Mouse (Mus musculus) thymus, adult 2 months (tissue): ENCODE results near the gene Ube2cbp. TPM values are rescaled to one million over a fixed set of nuclear protein-coding genes. Genes with fewer than 3 reads are reported as not detected.

Experiments
- DNase-seq: peaks from one replicate; pipeline ENCODE4 v3.0.0; 2021
- H3K27ac ChIP-seq: fragments of 200-500 bp; 2 replicates; pipeline ENCODE4 v1.5.1; 2012; ENCODE audit warnings: low read length, control low read depth; ENCODE audit not compliant: control insufficient read depth, insufficient read depth
- H3K27me3 ChIP-seq: fragments of 200-500 bp; 2 replicates; pipeline ENCODE4 v1.6.1; 2012; ENCODE audit warnings: mild to moderate bottlenecking, low read length, moderate library complexity, mixed read lengths; ENCODE audit not compliant: control insufficient read depth, insufficient read depth
- H3K36me3 ChIP-seq: fragments of 200-500 bp; 2 replicates; pipeline ENCODE4 v1.6.1; 2012; ENCODE audit warnings: mild to moderate bottlenecking, low read length, moderate library complexity; ENCODE audit not compliant: control insufficient read depth, insufficient read depth
- H3K4me1 ChIP-seq: fragments of 200-500 bp; replicated peaks from 2 replicates; pipeline ENCODE4 v1.6.1; 2012; ENCODE audit warnings: low read length; ENCODE audit not compliant: control insufficient read depth, insufficient read depth
- H3K4me3 ChIP-seq: fragments of 200-500 bp; 2 replicates; pipeline ENCODE4 v1.5.1; 2012; ENCODE audit warnings: mild to moderate bottlenecking, low read length, control low read depth, moderate library complexity; ENCODE audit not compliant: control insufficient read depth, insufficient read depth
- CTCF ChIP-seq: fragments of 200-500 bp; IDR thresholded peaks from 2 replicates; pipeline ENCODE4 v1.5.1; 2012; ENCODE audit warnings: mild to moderate bottlenecking, control low read depth, low read length, moderate library complexity, borderline replicate concordance; ENCODE audit not compliant: control insufficient read depth, poor library complexity, insufficient read depth; ENCODE audit errors: extremely low read depth
- POLR2A ChIP-seq: fragments of 200-500 bp; IDR thresholded peaks from 2 replicates; pipeline ENCODE4 v1.6.1; 2012; ENCODE audit warnings: mild to moderate bottlenecking, low read length, control low read depth, moderate library complexity; ENCODE audit not compliant: control insufficient read depth, poor library complexity, insufficient read depth; ENCODE audit errors: extremely low read depth
- WGBS: fragments of 180-500 bp; shearing (Covaris S2); methylation state at CpG from one replicate; pipeline ENCODE4 v1.1.7; 2018; 5-methylcytosine and 5-hydroxymethylcytosine counted together
- polyA plus RNA-seq: library from polyadenylated mRNA; depleted of rRNA; stranded (reverse); fragments of >200 nt; gene quantifications from 2 replicates; pipeline ENCODE4 v1.2.3, GENCODE M21; 2012

Ube2cbp gene
- polyA plus RNA-seq, 1 experiment, result 2.2 TPM

DNA sequence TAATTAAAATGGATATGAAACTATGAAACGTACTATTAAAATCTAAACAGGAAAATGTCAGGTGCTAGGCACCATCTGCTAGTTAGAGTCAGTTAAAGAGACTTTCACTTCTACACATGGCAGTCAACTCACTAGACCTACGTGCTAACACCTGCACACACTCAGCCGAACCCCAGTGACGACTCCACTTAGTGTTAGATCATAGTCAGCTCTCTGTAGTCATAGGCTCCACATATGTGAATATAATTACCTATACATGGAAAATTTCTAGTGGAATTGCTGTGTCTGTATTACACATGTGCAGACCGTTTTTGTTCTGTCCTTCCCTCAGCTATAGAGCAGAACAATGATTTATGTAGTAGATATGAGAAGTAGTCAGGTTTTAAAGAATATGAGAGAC is 130.4 kb downstream of the Ube2cbp start:
- 92% methylated on average over 5 of the region's 5 CpGs for WGBS
- Histone ChIP-seq H3K27ac (no peak overlapping the region), H3K4me1 (no peaks in the 10 kb centered on the region), H3K4me3 (no peak overlapping the region), H3K36me3 (no peaks in the 10 kb centered on the region), H3K27me3 (no peaks in the 10 kb centered on the region)
- DNase-seq, result no peak
- TF ChIP-seq CTCF (no peak), POLR2A (no peak)

DNA sequence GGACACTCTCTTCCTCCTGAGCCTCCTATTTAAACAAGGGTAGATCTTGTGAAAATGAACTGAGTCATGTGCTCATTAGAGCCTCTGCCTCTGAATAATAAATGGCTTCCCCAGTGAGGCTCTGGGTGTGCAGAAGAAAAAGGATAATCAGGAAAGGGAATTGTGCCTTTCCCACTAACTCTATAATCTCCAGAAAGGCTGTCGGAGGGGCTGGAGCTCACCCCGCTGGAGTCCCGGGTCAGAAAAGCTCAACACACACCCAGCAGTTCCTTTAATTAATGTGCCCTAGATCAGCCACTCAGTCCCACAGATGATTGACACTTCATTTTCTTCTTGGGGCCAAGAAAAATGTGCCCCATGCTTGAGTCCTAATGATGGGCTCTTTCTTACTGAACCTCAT is 134.2 kb downstream of the Ube2cbp start:
- Histone ChIP-seq H3K27ac (no peak overlapping the region), H3K4me3 (no peak overlapping the region), H3K27me3 (no peaks in the 10 kb centered on the region), H3K4me1 (no peaks in the 10 kb centered on the region), H3K36me3 (no peaks in the 10 kb centered on the region)
- no peak for DNase-seq
- 98% methylated on average over 3 of the region's 3 CpGs for WGBS
- no peak for TF ChIP-seq POLR2A
- TF ChIP-seq CTCF, result no peak

- no peak overlapping the region for H3K4me3 ChIP-seq
- TF ChIP-seq POLR2A (no peak), CTCF (no peak)
- no peaks in the 10 kb centered on the region for H3K27me3 ChIP-seq
- no peaks in the 10 kb centered on the region for H3K4me1 ChIP-seq
- H3K36me3 ChIP-seq, result no peaks in the 10 kb centered on the region
- WGBS, result 96% methylated on average over 4 of the region's 4 CpGs
- H3K27ac ChIP-seq, result no peak overlapping the region
- DNase-seq, result no peak
Measured at GRCm38 (mm10) chr9:86328270-86328669, 136.5 kb downstream of the Ube2cbp start.

- Histone ChIP-seq H3K27ac (no peak overlapping the region), H3K27me3 (no peaks in the 10 kb centered on the region), H3K36me3 (no peaks in the 10 kb centered on the region), H3K4me1 (no peaks in the 10 kb centered on the region), H3K4me3 (no peak overlapping the region)
- no peak for DNase-seq
- no peak for TF ChIP-seq POLR2A
- TF ChIP-seq CTCF, result no peak
- WGBS, result 74% methylated on average over 3 of the region's 3 CpGs
Measured at GRCm38 (mm10) chr9:86327341-86327740, 137.4 kb downstream of the Ube2cbp start.

DNA sequence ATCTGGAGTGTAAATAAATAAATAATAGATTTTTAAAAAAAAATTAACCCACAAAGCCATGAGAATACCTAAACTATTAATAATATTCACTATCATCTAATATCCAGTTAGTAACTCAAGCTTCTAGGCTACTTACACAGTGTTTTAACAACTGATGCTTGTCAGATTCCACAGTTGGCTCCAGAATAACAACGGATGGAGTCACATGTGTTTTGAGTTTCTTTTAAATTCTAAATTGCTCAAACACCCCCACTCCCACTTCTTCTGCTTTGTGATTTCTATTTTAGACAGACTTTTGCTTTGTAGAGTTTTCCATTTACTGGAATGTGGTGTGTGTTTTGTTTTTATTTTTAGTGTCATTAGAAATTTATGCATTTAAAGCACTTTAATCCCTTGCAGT is 140.0 kb downstream of the Ube2cbp start:
- Histone ChIP-seq H3K4me1 (no peaks in the 10 kb centered on the region), H3K27ac (no peak overlapping the region), H3K4me3 (no peak overlapping the region), H3K36me3 (no peaks in the 10 kb centered on the region), H3K27me3 (no peaks in the 10 kb centered on the region)
- no peak for TF ChIP-seq CTCF
- TF ChIP-seq POLR2A, result no peak
- DNase-seq, result no peak
- 98% methylated on average over 1 of the region's 1 CpGs for WGBS

GRCm38 (mm10) chr9:86319516-86320140 is 145.1 kb downstream of the Ube2cbp start:
- 97% methylated on average over 6 of the region's 6 CpGs for WGBS
- no peak for TF ChIP-seq CTCF
- no peaks in the 10 kb centered on the region for H3K4me1 ChIP-seq
- DNase-seq, result no peak
- H3K27me3 ChIP-seq, result no peaks in the 10 kb centered on the region
- no peak overlapping the region for H3K27ac ChIP-seq
- no peak overlapping the region for H3K4me3 ChIP-seq
- no peaks in the 10 kb centered on the region for H3K36me3 ChIP-seq

GRCm38 (mm10) chr9:86315700-86316099 is 149.1 kb downstream of the Ube2cbp start:
- DNase-seq, result no peak
- no peaks in the 10 kb centered on the region for H3K4me1 ChIP-seq
- no peaks in the 10 kb centered on the region for H3K36me3 ChIP-seq
- 95% methylated on average over 2 of the region's 2 CpGs for WGBS
- no peaks in the 10 kb centered on the region for H3K27me3 ChIP-seq
- TF ChIP-seq POLR2A (no peak), CTCF (no peak)
- no peak overlapping the region for H3K27ac ChIP-seq
- no peak overlapping the region for H3K4me3 ChIP-seq
